Mouse (Mus musculus): ENCODE results near the gene Prkd2. TPM values are rescaled to one million over a fixed set of nuclear protein-coding genes. Genes with fewer than 3 reads are reported as not detected.
A peak's percentile ranks its signal among the peaks of the same experiment; 100 is the strongest.

The Prkd2 gene
- polyA plus RNA-seq, 1 experiment from 2014 or later: 15.7 TPM

DNA sequence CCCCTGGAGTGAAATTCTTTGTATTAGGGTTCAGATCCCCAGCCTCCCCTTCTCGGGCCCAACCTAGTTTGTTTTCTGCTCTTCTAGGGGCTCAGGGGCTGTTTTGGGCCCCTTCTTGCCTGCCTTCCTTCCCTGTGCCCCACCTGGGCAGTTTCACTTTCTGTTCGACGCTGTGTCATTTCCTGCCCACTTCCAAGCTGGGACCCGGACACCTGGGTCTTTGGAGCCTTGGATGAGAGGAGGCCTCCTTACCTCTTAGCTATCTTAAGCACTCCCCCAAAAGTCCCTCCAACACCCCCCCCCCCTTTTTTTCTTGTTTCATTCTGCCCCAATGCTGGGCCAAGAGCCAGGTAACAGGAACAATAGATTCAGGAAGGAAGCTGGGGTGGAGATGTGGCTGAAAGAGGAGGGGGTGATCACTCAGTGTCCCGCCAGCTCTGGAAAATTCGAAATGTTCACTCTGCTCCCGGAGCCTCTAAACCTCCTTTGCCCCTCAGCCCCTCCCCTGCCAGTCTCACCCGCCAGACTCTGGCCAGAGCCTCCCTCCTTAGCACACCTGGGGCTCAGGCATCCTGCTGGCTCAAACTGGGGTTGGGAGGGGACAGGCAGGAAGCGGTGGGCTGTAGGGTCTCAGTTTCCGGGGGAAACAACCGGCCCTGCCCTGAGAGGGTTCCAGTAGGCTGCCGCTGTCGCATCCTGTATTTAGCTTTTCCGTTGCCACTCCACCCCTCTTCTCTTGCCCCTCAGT is 2.5 kb downstream of the Prkd2 start:
- H3K36me3 ChIP-seq (ENCODE audit: control insufficient read depth, insufficient read depth, low read length): peaks cover 26% of the 10 kb centered on the region

DNA sequence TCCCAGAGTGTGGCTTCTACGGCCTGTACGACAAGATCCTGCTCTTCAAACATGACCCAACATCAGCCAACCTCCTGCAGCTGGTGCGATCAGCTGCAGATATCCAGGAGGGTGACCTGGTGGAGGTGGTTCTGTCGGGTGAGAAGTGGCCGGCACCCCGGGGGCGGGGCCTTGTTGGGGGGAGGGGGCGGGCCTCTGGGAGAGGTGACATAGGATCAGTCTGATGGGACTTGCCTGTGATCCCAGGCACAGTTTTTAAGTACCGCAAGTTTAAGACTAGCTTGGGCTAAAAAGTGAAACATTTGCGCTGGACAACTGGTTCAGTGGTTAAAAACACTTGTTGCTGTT is 3.1 kb downstream of the Prkd2 start:
- peak overlapping the region; percentile 80 for H3K27ac ChIP-seq (ENCODE audit: low read depth, low read length)
- H3K4me3 ChIP-seq (ENCODE audit: low read length): peak overlapping the region; percentile 59
- peaks cover 26% of the 10 kb centered on the region for H3K36me3 ChIP-seq (ENCODE audit: control insufficient read depth, insufficient read depth, low read length)
- peak overlapping the region; percentile 50 for H3K9ac ChIP-seq (ENCODE audit: low read depth, low read length)
- peaks cover 12% of the 10 kb centered on the region for H3K4me1 ChIP-seq (ENCODE audit: control insufficient read depth, insufficient read depth, low read length)
- H3K4me2 ChIP-seq (replicated peaks; ENCODE audit: low read depth, low read length): peak overlapping the region; percentile 84
- no peaks in the 10 kb centered on the region for H3K27me3 ChIP-seq (ENCODE audit: control insufficient read depth, insufficient read depth, low read length)
- ATAC-seq (ENCODE audit: low FRiP score, low TSS enrichment): no peak
- no peaks in the 10 kb centered on the region for H3K9me3 ChIP-seq (ENCODE audit: control insufficient read depth, low read length)
- WGBS: 28% methylated on average over 10 of the region's 10 CpGs

More for the DNA sequence above, 2.5 kb downstream of the Prkd2 start:
- peak; percentile 25; the same call in 1 of the 2 replicates for ATAC-seq (ENCODE audit: low FRiP score, low TSS enrichment)
- H3K27me3 ChIP-seq (ENCODE audit: control insufficient read depth, insufficient read depth, low read length): no peaks in the 10 kb centered on the region
- H3K27ac ChIP-seq (ENCODE audit: low read depth, low read length): peak overlapping the region; percentile 80
- H3K4me3 ChIP-seq (ENCODE audit: low read length): peak overlapping the region; percentile 59
- peak overlapping the region; percentile 50 for H3K9ac ChIP-seq (ENCODE audit: low read depth, low read length)
- peaks cover 12% of the 10 kb centered on the region for H3K4me1 ChIP-seq (ENCODE audit: control insufficient read depth, insufficient read depth, low read length)
- H3K9me3 ChIP-seq (ENCODE audit: control insufficient read depth, low read length): no peaks in the 10 kb centered on the region
- peak overlapping the region; percentile 84 for H3K4me2 ChIP-seq (replicated peaks; ENCODE audit: low read depth, low read length)
- WGBS: 27% methylated on average over 14 of the region's 14 CpGs

DNA sequence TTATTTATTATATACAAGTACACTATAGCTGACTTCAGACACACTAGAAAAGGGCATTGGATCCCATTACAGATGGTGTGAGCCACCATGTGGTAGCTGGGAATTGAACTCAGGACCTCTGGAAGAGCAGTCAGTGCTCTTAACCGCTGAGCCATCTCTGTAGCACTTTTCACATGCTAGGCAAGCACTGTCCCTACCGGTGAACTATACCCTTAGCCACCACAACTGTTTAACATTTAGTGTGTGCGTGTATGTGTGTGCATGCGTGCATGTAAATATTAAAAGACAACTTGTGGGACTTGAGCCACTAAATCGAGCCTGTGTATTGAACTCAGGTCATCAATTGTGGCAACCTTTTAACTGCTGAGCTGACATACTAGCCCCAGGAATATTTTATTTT is 4.1 kb downstream of the Prkd2 start:
- H3K9ac ChIP-seq (ENCODE audit: low read depth, low read length): no peak overlapping the region
- ATAC-seq (ENCODE audit: low FRiP score, low TSS enrichment): no peak
- peaks cover 32% of the 10 kb centered on the region for H3K36me3 ChIP-seq (ENCODE audit: control insufficient read depth, insufficient read depth, low read length)
- H3K4me2 ChIP-seq (replicated peaks; ENCODE audit: low read depth, low read length): no peak overlapping the region
- no peaks in the 10 kb centered on the region for H3K27me3 ChIP-seq (ENCODE audit: control insufficient read depth, insufficient read depth, low read length)
- H3K4me3 ChIP-seq (ENCODE audit: low read length): no peak overlapping the region
- peaks cover 12% of the 10 kb centered on the region for H3K4me1 ChIP-seq (ENCODE audit: control insufficient read depth, insufficient read depth, low read length)
- WGBS: 93% methylated on average over 5 of the region's 5 CpGs
- H3K9me3 ChIP-seq (ENCODE audit: control insufficient read depth, low read length): no peaks in the 10 kb centered on the region
- no peak overlapping the region for H3K27ac ChIP-seq (ENCODE audit: low read depth, low read length)

DNA sequence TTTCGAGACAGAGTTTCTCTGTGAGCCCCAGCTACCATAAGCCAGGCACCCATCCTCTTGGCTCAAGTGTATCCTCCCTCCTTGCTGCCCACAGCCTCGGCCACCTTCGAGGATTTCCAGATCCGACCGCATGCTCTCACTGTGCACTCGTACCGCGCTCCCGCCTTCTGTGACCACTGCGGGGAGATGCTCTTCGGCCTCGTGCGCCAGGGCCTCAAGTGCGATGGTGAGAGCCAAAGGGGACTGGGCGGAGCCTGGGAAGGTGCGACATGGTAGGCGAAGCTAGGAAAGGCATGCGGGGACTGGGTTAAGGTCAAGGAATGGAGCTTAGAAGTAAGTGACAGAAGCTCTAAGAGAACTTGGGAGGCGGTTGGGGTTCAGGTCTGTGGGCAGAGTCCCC is 4.8 kb downstream of the Prkd2 start:
- Histone ChIP-seq H3K4me2 (replicated peaks; ENCODE audit: low read depth, low read length) (no peak overlapping the region), H3K27ac (ENCODE audit: low read depth, low read length) (no peak overlapping the region), H3K27me3 (ENCODE audit: control insufficient read depth, insufficient read depth, low read length) (no peaks in the 10 kb centered on the region), H3K4me1 (ENCODE audit: control insufficient read depth, insufficient read depth, low read length) (peaks cover 12% of the 10 kb centered on the region), H3K36me3 (ENCODE audit: control insufficient read depth, insufficient read depth, low read length) (peaks cover 37% of the 10 kb centered on the region), H3K4me3 (ENCODE audit: low read length) (no peak overlapping the region), H3K9me3 (ENCODE audit: control insufficient read depth, low read length) (no peaks in the 10 kb centered on the region), H3K9ac (ENCODE audit: low read depth, low read length) (no peak overlapping the region)
- 87% methylated on average over 19 of the region's 19 CpGs for WGBS
- ATAC-seq (ENCODE audit: low FRiP score, low TSS enrichment): no peak

DNA sequence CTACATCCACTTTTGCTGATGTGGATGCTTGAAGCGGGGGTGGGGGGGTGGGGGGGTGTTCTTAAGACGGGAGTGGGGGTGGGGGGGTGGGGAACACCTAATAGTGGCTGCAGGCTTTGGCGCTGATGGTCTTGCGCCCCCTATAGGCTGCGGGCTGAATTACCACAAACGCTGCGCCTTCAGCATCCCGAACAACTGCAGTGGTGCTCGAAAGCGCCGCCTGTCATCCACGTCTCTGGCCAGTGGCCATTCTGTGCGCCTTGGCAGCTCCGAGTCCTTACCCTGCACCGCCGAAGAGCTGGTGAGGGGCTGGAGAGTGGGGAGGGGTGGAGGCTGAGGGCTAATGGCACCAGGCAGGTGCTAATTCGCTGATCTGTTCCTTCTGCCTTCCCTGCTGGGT is 5.9 kb downstream of the Prkd2 start:
- no peak for ATAC-seq (ENCODE audit: low FRiP score, low TSS enrichment)
- H3K27me3 ChIP-seq (ENCODE audit: control insufficient read depth, insufficient read depth, low read length): no peaks in the 10 kb centered on the region
- no peaks in the 10 kb centered on the region for H3K9me3 ChIP-seq (ENCODE audit: control insufficient read depth, low read length)
- no peak overlapping the region for H3K9ac ChIP-seq (ENCODE audit: low read depth, low read length)
- no peak overlapping the region for H3K4me3 ChIP-seq (ENCODE audit: low read length)
- H3K27ac ChIP-seq (ENCODE audit: low read depth, low read length): no peak overlapping the region
- H3K4me2 ChIP-seq (replicated peaks; ENCODE audit: low read depth, low read length): no peak overlapping the region
- peaks cover 43% of the 10 kb centered on the region for H3K36me3 ChIP-seq (ENCODE audit: control insufficient read depth, insufficient read depth, low read length)
- H3K4me1 ChIP-seq (ENCODE audit: control insufficient read depth, insufficient read depth, low read length): peaks cover 12% of the 10 kb centered on the region
- WGBS: 36% methylated on average over 16 of the region's 17 CpGs

DNA sequence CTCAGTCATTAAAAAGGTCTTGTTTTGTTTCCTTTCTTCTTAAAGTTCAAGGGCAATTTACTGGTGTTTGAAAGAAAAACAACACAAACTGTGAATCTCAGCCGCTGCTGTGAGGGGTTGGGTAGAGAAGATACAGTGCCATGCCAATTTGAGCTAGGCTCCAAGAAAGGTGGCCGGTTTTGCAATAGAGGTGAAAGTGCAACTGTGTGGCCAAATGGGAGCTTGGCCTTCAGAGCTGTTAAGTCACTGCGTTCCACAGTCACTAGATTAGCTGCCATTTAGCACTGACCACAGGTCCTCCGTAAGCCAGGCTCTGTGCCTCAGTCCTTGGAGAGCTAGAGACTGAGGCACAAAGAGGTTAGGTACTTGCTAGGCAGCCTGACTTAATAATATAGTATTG is 8.9 kb downstream of the Prkd2 start:
- ATAC-seq (ENCODE audit: low FRiP score, low TSS enrichment): no peak
- H3K36me3 ChIP-seq (ENCODE audit: control insufficient read depth, insufficient read depth, low read length): peaks cover 70% of the 10 kb centered on the region
- H3K4me1 ChIP-seq (ENCODE audit: control insufficient read depth, insufficient read depth, low read length): no peaks in the 10 kb centered on the region
- H3K9ac ChIP-seq (ENCODE audit: low read depth, low read length): no peak overlapping the region
- H3K4me3 ChIP-seq (ENCODE audit: low read length): no peak overlapping the region
- H3K27me3 ChIP-seq (ENCODE audit: control insufficient read depth, insufficient read depth, low read length): no peaks in the 10 kb centered on the region
- 56% methylated on average over 4 of the region's 4 CpGs for WGBS
- no peak overlapping the region for H3K4me2 ChIP-seq (replicated peaks; ENCODE audit: low read depth, low read length)
- no peaks in the 10 kb centered on the region for H3K9me3 ChIP-seq (ENCODE audit: control insufficient read depth, low read length)
- no peak overlapping the region for H3K27ac ChIP-seq (ENCODE audit: low read depth, low read length)

DNA sequence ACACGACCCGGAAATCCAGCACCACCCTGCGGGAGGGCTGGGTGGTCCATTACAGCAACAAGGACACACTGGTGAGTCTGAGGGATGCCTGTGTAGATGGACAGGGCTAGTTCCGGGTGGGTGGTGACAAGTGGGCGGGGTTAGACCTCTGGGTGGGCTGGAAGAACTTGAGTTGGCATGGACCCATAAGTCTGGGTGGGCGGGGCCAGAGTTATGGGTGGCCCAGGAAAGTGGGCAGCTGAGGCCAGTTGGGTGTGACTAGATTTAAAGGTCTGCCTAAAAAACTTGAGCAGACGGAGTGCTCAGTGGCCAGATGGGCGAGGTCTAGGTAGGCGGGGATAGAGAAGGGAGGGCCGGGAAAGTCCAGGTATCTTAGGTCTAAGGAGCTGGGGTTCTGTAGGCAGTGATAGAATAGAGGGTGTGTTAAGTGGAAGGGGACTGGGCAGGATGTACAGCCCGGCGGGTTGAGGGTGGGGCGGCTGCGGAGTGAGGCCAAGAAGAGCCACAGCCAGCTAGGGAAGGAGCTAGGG is 10.7 kb downstream of the Prkd2 start:
- peaks cover 77% of the 10 kb centered on the region for H3K36me3 ChIP-seq (ENCODE audit: control insufficient read depth, insufficient read depth, low read length)
- no peak overlapping the region for H3K4me2 ChIP-seq (replicated peaks; ENCODE audit: low read depth, low read length)
- 0 out of 2 replicates have a peak, but pooled peaks have one; percentile 54 for ATAC-seq (ENCODE audit: low FRiP score, low TSS enrichment)

DNA sequence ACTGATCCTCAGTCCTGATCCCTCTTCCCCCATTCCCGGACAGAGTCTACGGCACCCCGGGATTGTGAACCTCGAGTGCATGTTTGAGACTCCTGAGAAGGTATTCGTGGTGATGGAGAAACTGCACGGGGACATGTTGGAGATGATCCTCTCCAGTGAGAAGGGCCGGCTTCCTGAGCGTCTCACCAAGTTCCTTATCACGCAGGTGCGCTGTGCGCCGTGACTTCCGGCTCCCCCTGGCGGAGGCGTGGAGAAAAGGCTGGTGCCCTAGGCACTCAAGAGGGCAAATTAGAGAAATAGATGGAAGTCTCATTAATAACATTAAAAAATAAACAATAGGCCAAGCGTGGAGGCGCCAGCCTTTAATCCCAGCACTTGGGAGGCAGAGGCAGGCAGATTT is 15.6 kb downstream of the Prkd2 start:
- WGBS: 15% methylated on average over 17 of the region's 17 CpGs
- H3K27me3 ChIP-seq (ENCODE audit: control insufficient read depth, insufficient read depth, low read length): no peaks in the 10 kb centered on the region
- H3K4me2 ChIP-seq (replicated peaks; ENCODE audit: low read depth, low read length): no peak overlapping the region
- no peak overlapping the region for H3K27ac ChIP-seq (ENCODE audit: low read depth, low read length)
- no peak for ATAC-seq (ENCODE audit: low FRiP score, low TSS enrichment)
- no peak overlapping the region for H3K9ac ChIP-seq (ENCODE audit: low read depth, low read length)
- H3K4me1 ChIP-seq (ENCODE audit: control insufficient read depth, insufficient read depth, low read length): no peaks in the 10 kb centered on the region
- H3K36me3 ChIP-seq (ENCODE audit: control insufficient read depth, insufficient read depth, low read length): peaks cover 42% of the 10 kb centered on the region
- H3K4me3 ChIP-seq (ENCODE audit: low read length): no peak overlapping the region
- no peaks in the 10 kb centered on the region for H3K9me3 ChIP-seq (ENCODE audit: control insufficient read depth, low read length)

More for the DNA sequence above, 10.7 kb downstream of the Prkd2 start:
- Histone ChIP-seq H3K27ac (ENCODE audit: low read depth, low read length) (no peak overlapping the region), H3K4me1 (ENCODE audit: control insufficient read depth, insufficient read depth, low read length) (no peaks in the 10 kb centered on the region), H3K4me3 (ENCODE audit: low read length) (no peak overlapping the region), H3K27me3 (ENCODE audit: control insufficient read depth, insufficient read depth, low read length) (no peaks in the 10 kb centered on the region), H3K9ac (ENCODE audit: low read depth, low read length) (no peak overlapping the region), H3K9me3 (ENCODE audit: control insufficient read depth, low read length) (no peaks in the 10 kb centered on the region)
- 81% methylated on average over 14 of the region's 14 CpGs for WGBS

DNA sequence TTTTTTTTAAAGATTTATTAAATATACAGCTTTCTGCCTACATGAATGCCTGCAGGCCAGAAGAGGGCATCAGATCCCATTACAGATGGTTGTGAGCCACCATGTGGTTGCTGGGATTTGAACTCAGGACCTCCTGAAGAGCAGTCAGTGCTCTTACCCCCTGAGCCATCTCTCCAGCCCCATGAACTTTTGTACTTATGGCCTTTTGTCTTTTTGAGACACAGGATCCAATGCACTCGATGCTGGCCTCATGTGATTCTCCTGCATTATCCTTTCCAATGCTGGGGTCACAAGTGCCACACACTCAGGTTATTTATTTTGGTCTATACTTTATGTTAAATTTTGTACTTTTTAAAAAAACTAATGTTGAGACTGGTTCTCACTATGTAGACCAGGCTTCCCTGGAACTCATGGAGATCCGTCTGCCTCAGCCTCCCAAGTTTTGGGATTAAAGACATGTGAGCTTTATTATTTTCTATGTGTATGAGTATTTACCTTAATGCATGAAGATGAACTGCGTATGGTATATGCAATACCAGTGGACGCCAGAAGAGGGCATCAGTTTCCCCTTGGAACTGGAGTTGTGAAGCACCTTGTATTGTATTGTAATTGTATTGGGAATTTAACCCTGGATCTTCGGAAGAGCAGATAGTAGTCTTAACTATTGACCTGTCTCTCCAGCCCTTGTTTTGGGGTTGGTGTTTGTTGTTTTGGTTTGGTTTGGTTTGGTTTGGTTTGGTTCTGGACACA is 17.4 kb downstream of the Prkd2 start:
- Histone ChIP-seq H3K27me3 (ENCODE audit: control insufficient read depth, insufficient read depth, low read length) (no peaks in the 10 kb centered on the region), H3K9me3 (ENCODE audit: control insufficient read depth, low read length) (no peaks in the 10 kb centered on the region), H3K4me1 (ENCODE audit: control insufficient read depth, insufficient read depth, low read length) (no peaks in the 10 kb centered on the region), H3K36me3 (ENCODE audit: control insufficient read depth, insufficient read depth, low read length) (peaks cover 39% of the 10 kb centered on the region), H3K4me2 (replicated peaks; ENCODE audit: low read depth, low read length) (no peak overlapping the region), H3K4me3 (ENCODE audit: low read length) (no peak overlapping the region), H3K27ac (ENCODE audit: low read depth, low read length) (no peak overlapping the region), H3K9ac (ENCODE audit: low read depth, low read length) (no peak overlapping the region)
- no peak for ATAC-seq (ENCODE audit: low FRiP score, low TSS enrichment)
- 38% methylated on average over 5 of the region's 5 CpGs for whole genome bisulfite sequencing
